Mouse (Mus musculus): ENCODE data around the gene Gm8232. TPM values are rescaled to one million over a fixed set of nuclear protein-coding genes. Genes with fewer than 3 reads are reported as not detected.

Gene Gm8232
- polyA plus RNA-seq (2015; fragmentation: Illumina TruSeq; extraction: RNeasy Lipid Tissue Mini Kit (QIAGEN cat#74804); ENCODE audit: insufficient read depth, low read depth, low replicate concordance) = not detected

GRCm38 (mm10) chr14:44433335-44433734 is at the start of gene Gm8232:
Gm8232 (plus strand) TSS chr14:44433635.

GRCm38 (mm10) chr14:44410588-44410987 is 22.8 kb upstream of the Gm8232 start, which contains the start of gene Gm3371:
Gm3371 (minus strand) TSS chr14:44410688.

Other genes with a start within 250 kb of the Gm8232 start
- not detected for gene Gm8212, start 236.0 kb upstream of the Gm8232 start, polyA plus RNA-seq (2015; fragmentation: Illumina TruSeq; extraction: RNeasy Lipid Tissue Mini Kit (QIAGEN cat#74804); ENCODE audit: insufficient read depth, low read depth, low replicate concordance)
- not detected for gene 4930503E14Rik, start 220.4 kb upstream of the Gm8232 start, polyA plus RNA-seq (2015; fragmentation: Illumina TruSeq; extraction: RNeasy Lipid Tissue Mini Kit (QIAGEN cat#74804); ENCODE audit: insufficient read depth, low read depth, low replicate concordance)
- not detected for gene Gm8220, start 148.1 kb upstream of the Gm8232 start, polyA plus RNA-seq (2015; fragmentation: Illumina TruSeq; extraction: RNeasy Lipid Tissue Mini Kit (QIAGEN cat#74804); ENCODE audit: insufficient read depth, low read depth, low replicate concordance)
- gene Gm5930, start 95.1 kb upstream of the Gm8232 start, polyA plus RNA-seq (2015; fragmentation: Illumina TruSeq; extraction: RNeasy Lipid Tissue Mini Kit (QIAGEN cat#74804); ENCODE audit: insufficient read depth, low read depth, low replicate concordance) = not detected
- not detected for gene Gm8229, start 68.3 kb upstream of the Gm8232 start, polyA plus RNA-seq (2015; fragmentation: Illumina TruSeq; extraction: RNeasy Lipid Tissue Mini Kit (QIAGEN cat#74804); ENCODE audit: insufficient read depth, low read depth, low replicate concordance)
- not detected for gene Gm3371, start 22.9 kb upstream of the Gm8232 start, polyA plus RNA-seq (2015; fragmentation: Illumina TruSeq; extraction: RNeasy Lipid Tissue Mini Kit (QIAGEN cat#74804); ENCODE audit: insufficient read depth, low read depth, low replicate concordance)
- gene BC061237, start 58.8 kb downstream of the Gm8232 start, polyA plus RNA-seq (2015; fragmentation: Illumina TruSeq; extraction: RNeasy Lipid Tissue Mini Kit (QIAGEN cat#74804); ENCODE audit: insufficient read depth, low read depth, low replicate concordance) = not detected
- not detected for gene Gm17093, start 84.6 kb downstream of the Gm8232 start, polyA plus RNA-seq (2015; fragmentation: Illumina TruSeq; extraction: RNeasy Lipid Tissue Mini Kit (QIAGEN cat#74804); ENCODE audit: insufficient read depth, low read depth, low replicate concordance)
- not detected for gene Gm8247, start 149.5 kb downstream of the Gm8232 start, polyA plus RNA-seq (2015; fragmentation: Illumina TruSeq; extraction: RNeasy Lipid Tissue Mini Kit (QIAGEN cat#74804); ENCODE audit: insufficient read depth, low read depth, low replicate concordance)
- not detected for gene Gm5624, start 194.3 kb downstream of the Gm8232 start, polyA plus RNA-seq (2015; fragmentation: Illumina TruSeq; extraction: RNeasy Lipid Tissue Mini Kit (QIAGEN cat#74804); ENCODE audit: insufficient read depth, low read depth, low replicate concordance)

All from pancreas, adult 10 weeks (tissue).